In genomic region chr10:59565995-59566410, GRCm38 (mm10) we compare ENCODE assay signal across 19 mouse cellular contexts. TPM values are rescaled to one million over a fixed set of nuclear protein-coding genes. Genes with fewer than 3 reads are reported as not detected.
DNase-seq lines count a peak whose midpoint lies in the region; ATAC-seq lines count a peak whose summit lies in the region.
"Had no signal": no experiment of that assay in that cellular context is flagged by ENCODE, and none has a peak within 500 bp of the region (broad histone marks: within the 10 kb centered on the region; RNA-seq: fewer than 3 reads in every experiment).

No protein-coding gene starts in this region.

- no peak overlapping the region for H3K4me2 ChIP-seq in kidney, embryonic 14.5 days (replicated peaks; ENCODE audit: low read depth, low read length)
- no peak overlapping the region for H3K4me2 ChIP-seq in embryonic facial prominence, embryonic 14.5 days (ENCODE audit: low read depth, low read length)
- no peak overlapping the region for H3K4me2 ChIP-seq in limb, embryonic 15.5 days
- H3K4me2 ChIP-seq: heart, embryonic 15.5 days; midbrain, embryonic 11.5 days had no signal

- DNase-seq in embryo, embryonic 11 days = peak; percentile 42
- DNase-seq in embryo, embryonic 9.5 days (ENCODE audit: extremely low spot score) = no peak
- DNase-seq in kidney, adult 11 months = no peak
- peak; percentile 16 for DNase-seq in embryonic facial prominence, embryonic 14.5 days (ENCODE audit: low spot score)
- no peak for DNase-seq in spleen, postnatal 4 days (ENCODE audit: low spot score in 2 of 2)
- DNase-seq: adrenal gland, postnatal 36 days; cerebellum, postnatal 36 days; lung, adult 18-20 months; right cerebral cortex, postnatal 4 days had no signal

- H3K9me3 ChIP-seq in kidney, embryonic 14.5 days (ENCODE audit: control insufficient read depth, low read length) = no peaks in the 10 kb centered on the region
- H3K9me3 ChIP-seq in embryonic facial prominence, embryonic 14.5 days (ENCODE audit: control insufficient read depth, low read length) = no peaks in the 10 kb centered on the region
- H3K9me3 ChIP-seq in limb, embryonic 15.5 days = no peaks in the 10 kb centered on the region
- H3K9me3 ChIP-seq: forebrain, embryonic 10.5 days; heart, embryonic 15.5 days had no signal

- H3K4me1 ChIP-seq in kidney, embryonic 14.5 days (ENCODE audit: control insufficient read depth, insufficient read depth, low read length) = peaks cover 16% of the 10 kb centered on the region
- H3K4me1 ChIP-seq in embryonic facial prominence, embryonic 14.5 days (ENCODE audit: control insufficient read depth, insufficient read depth, low read length) = peaks cover 11% of the 10 kb centered on the region
- peaks cover 45% of the 10 kb centered on the region for H3K4me1 ChIP-seq in limb, embryonic 15.5 days

- H3K27me3 ChIP-seq in kidney, embryonic 14.5 days (ENCODE audit: control insufficient read depth, insufficient read depth, low read length) = no peaks in the 10 kb centered on the region
- no peaks in the 10 kb centered on the region for H3K27me3 ChIP-seq in embryonic facial prominence, embryonic 14.5 days (replicated peaks; ENCODE audit: control insufficient read depth, insufficient read depth, low read length)
- no peaks in the 10 kb centered on the region for H3K27me3 ChIP-seq in limb, embryonic 15.5 days
- H3K27me3 ChIP-seq: heart, embryonic 15.5 days had no signal

- H3K36me3 ChIP-seq in kidney, embryonic 14.5 days (ENCODE audit: control insufficient read depth, insufficient read depth, low read length) = no peaks in the 10 kb centered on the region
- no peaks in the 10 kb centered on the region for H3K36me3 ChIP-seq in embryonic facial prominence, embryonic 14.5 days (ENCODE audit: control insufficient read depth, insufficient read depth, low read length)
- H3K36me3 ChIP-seq in limb, embryonic 15.5 days = no peaks in the 10 kb centered on the region
- H3K36me3 ChIP-seq: forebrain, embryonic 10.5 days; heart, embryonic 15.5 days had no signal

- H3K9ac ChIP-seq in kidney, embryonic 14.5 days (ENCODE audit: low read depth, low read length) = no peak overlapping the region
- no peak overlapping the region for H3K9ac ChIP-seq in embryonic facial prominence, embryonic 14.5 days (ENCODE audit: low read depth, low read length)
- H3K9ac ChIP-seq in limb, embryonic 15.5 days = no peak overlapping the region
- H3K9ac ChIP-seq: heart, embryonic 15.5 days had no signal

- H3K27ac ChIP-seq in kidney, embryonic 14.5 days (ENCODE audit: low read depth, low read length) = no peak overlapping the region
- peak overlapping the region; percentile 58 for H3K27ac ChIP-seq in embryonic facial prominence, embryonic 14.5 days (replicated peaks; ENCODE audit: low read depth, low read length)
- peak overlapping the region; percentile 73 for H3K27ac ChIP-seq in limb, embryonic 15.5 days
- H3K27ac ChIP-seq: forebrain, embryonic 10.5 days; heart, embryonic 15.5 days had no signal

- H3K4me3 ChIP-seq in kidney, embryonic 14.5 days (ENCODE audit: low read length) = no peak overlapping the region
- H3K4me3 ChIP-seq in embryonic facial prominence, embryonic 14.5 days (ENCODE audit: low read depth, low read length) = no peak overlapping the region
- H3K4me3 ChIP-seq in limb, embryonic 15.5 days = no peak overlapping the region
- H3K4me3 ChIP-seq: forebrain, embryonic 10.5 days; heart, embryonic 15.5 days; myocyte had no signal

- ATAC-seq in kidney, embryonic 14.5 days (ENCODE audit: low FRiP score, low TSS enrichment) = 0 out of 2 replicates have a peak, but pooled peaks have one; percentile 25
- ATAC-seq in embryonic facial prominence, embryonic 14.5 days (ENCODE audit: low read depth) = no peak
- ATAC-seq in limb, embryonic 15.5 days (ENCODE audit: insufficient number of reproducible peaks, low FRiP score, low TSS enrichment, low read depth) = peak; percentile 49
- no peak for ATAC-seq in megakaryocyte, adult 5-6 weeks (ENCODE audit: poor library complexity, severe bottlenecking)

- WGBS in kidney, embryonic 14.5 days = 64% methylated on average over 2 of the region's 2 CpGs
- 66% methylated on average over 2 of the region's 2 CpGs for WGBS in embryonic facial prominence, embryonic 14.5 days
- 30% methylated on average over 2 of the region's 2 CpGs for WGBS in limb, embryonic 15.5 days

RNA-seq across cellular contexts. Expression of gene Gm10322, which starts 49.9 kb away (rescaled TPM):
- not detected in 2 replicates for polyA plus RNA-seq in kidney, embryonic 14.5 days (2014; fragmentation: Nextera tagmentation; extraction: Ambion mirVana)
- polyA plus RNA-seq in embryonic facial prominence, embryonic 14.5 days (2014; fragmentation: Nextera tagmentation; extraction: Ambion mirVana) = not detected in 2 replicates
- not detected in 2 replicates for polyA plus RNA-seq in limb, embryonic 15.5 days (2015; fragmentation: Nextera tagmentation; extraction: Ambion mirVana)
- total RNA-seq in megakaryocyte, adult 5-6 weeks (2015) = not detected in 2 replicates
- not detected in 2 replicates for total RNA-seq in megakaryocyte, adult 5-6 weeks (2017)
- total RNA-seq: adrenal gland, postnatal 36 days; gastrocnemius, adult 8-10 months; layer of hippocampus, adult 8-10 months; left cerebral cortex, postnatal 25 days had no signal
- polyA plus RNA-seq: forebrain, embryonic 10.5 days; heart, embryonic 15.5 days; midbrain, embryonic 11.5 days had no signal

RNA-seq across cellular contexts. Expression of gene Mcu, which starts 50.5 kb away (rescaled TPM):
- 34.4 and 36.0 TPM in 2 replicates for polyA plus RNA-seq in kidney, embryonic 14.5 days (2014; fragmentation: Nextera tagmentation; extraction: Ambion mirVana)
- 47.9 and 48.1 TPM in 2 replicates for polyA plus RNA-seq in embryonic facial prominence, embryonic 14.5 days (2014; fragmentation: Nextera tagmentation; extraction: Ambion mirVana)
- polyA plus RNA-seq in limb, embryonic 15.5 days (2015; fragmentation: Nextera tagmentation; extraction: Ambion mirVana) = 53.4 and 57.1 TPM in 2 replicates
- 16.7 and 17.0 TPM in 2 replicates for total RNA-seq in megakaryocyte, adult 5-6 weeks (2015)
- total RNA-seq in megakaryocyte, adult 5-6 weeks (2017) = 26.3 and 28.6 TPM in 2 replicates

Comparison
In these comparisons a context has a peak if more than half of its experiments do, and no peak if none do; other contexts are left out.
1. DNase-seq: peak in embryo, embryonic 11 days (single experiment) and embryonic facial prominence, embryonic 14.5 days (single experiment); none in embryo, embryonic 9.5 days (single experiment), kidney, adult 11 months (single experiment) and spleen, postnatal 4 days (0 of 2).
2. ATAC-seq: peak in kidney, embryonic 14.5 days (single experiment) and limb, embryonic 15.5 days (single experiment); none in embryonic facial prominence, embryonic 14.5 days (single experiment) and megakaryocyte, adult 5-6 weeks (single experiment).